Mouse (Mus musculus): ENCODE results near the gene Armc9. TPM values are rescaled to one million over a fixed set of nuclear protein-coding genes. Genes with fewer than 3 reads are reported as not detected.
A peak's percentile ranks its signal among the peaks of the same experiment; 100 is the strongest.

Armc9 gene
- polyA plus RNA-seq, 1 experiment = 0.81 TPM

DNA sequence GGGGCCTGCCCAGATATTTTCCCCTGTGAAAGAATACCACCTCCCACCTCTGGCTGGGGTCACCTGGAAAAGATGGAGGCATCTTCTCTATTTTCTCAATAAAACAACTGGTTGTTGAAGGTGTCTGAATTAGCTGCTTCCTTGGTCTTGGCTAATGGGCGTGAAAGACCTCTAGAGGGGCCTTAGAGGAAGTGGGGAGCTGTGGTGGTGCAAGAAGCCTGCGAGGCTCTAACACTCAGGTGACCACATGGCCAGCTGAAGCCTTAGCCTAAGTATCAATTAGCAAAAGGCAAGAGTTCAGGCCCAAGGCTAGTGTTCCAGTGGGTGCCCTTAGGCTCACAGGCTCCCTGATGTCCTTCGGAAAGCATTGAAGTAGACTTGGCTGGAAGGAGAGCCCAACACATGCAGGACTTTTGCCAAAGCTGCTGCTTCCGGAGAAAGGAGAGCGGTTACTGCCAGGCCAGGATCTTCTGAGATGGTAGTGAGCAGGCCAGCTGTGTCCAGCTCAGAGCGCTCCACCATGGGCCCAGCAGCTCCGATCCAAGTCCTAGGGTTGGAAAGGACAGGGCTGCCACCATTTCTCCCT lies 152.7 kb downstream of the Armc9 start:
- H3K4me1 ChIP-seq (ENCODE audit: control insufficient read depth) = peaks cover 63% of the 10 kb centered on the region
- peaks cover 35% of the 10 kb centered on the region for H3K9me3 ChIP-seq (ENCODE audit: control insufficient read depth, low read length)
- H3K4me3 ChIP-seq (replicated peaks) = no peak overlapping the region
- TF ChIP-seq GATA1 (IDR thresholded peaks at IDR 0.05; ENCODE audit: low read length) (no peak), TAL1 (IDR thresholded peaks at IDR 0.05; ENCODE audit: low read length) (no peak)
- peaks cover 29% of the 10 kb centered on the region for H3K36me3 ChIP-seq (ENCODE audit: control insufficient read depth)
- peaks cover 30% of the 10 kb centered on the region for H3K27me3 ChIP-seq (ENCODE audit: control insufficient read depth)

DNA sequence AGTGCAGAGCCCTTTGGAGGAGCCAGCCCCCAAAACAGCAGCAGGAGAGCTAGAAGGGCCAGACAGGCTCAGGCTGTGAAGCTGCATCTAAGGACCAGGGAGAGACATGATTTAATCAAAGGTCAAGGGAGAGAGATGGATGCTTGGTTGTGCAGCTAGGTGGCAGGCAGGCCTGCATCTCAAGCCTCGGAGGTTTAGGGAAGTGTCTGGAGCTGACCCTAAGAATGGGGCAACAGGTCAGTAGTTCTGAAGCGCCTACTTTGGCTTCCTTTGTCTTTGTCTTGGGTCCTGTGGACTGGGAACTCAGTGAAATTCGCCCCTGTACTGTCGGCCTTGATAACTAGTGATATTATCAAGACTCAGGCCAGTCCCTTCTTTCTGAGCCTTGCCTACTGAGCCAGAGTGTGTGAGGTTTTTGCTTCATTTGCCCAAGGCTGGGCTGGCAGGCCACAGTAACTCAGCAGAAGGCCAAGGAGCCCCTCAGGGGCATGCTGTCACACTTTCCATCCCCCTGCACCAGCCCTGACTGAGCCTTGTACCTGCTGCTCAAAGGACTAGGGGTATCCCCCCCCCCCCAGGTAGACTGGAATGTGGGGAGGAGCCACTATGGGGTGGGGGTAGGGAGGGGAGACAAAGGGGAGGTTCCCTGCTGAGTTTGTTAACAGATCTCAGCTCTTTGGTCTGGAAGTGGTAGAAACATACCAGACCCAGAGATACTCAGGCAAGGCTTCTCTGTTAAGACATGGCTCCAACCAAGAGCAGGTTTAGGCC lies 153.5 kb downstream of the Armc9 start:
- Histone ChIP-seq H3K4me3 (replicated peaks) (no peak overlapping the region), H3K36me3 (ENCODE audit: control insufficient read depth) (peaks cover 29% of the 10 kb centered on the region), H3K27me3 (ENCODE audit: control insufficient read depth) (peaks cover 24% of the 10 kb centered on the region), H3K9me3 (ENCODE audit: control insufficient read depth, low read length) (peaks cover 40% of the 10 kb centered on the region), H3K4me1 (ENCODE audit: control insufficient read depth) (peaks cover 63% of the 10 kb centered on the region)
- TF ChIP-seq GATA1 (IDR thresholded peaks at IDR 0.05; ENCODE audit: low read length) = no peak
- no peak for TF ChIP-seq TAL1 (IDR thresholded peaks at IDR 0.05; ENCODE audit: low read length)

DNA sequence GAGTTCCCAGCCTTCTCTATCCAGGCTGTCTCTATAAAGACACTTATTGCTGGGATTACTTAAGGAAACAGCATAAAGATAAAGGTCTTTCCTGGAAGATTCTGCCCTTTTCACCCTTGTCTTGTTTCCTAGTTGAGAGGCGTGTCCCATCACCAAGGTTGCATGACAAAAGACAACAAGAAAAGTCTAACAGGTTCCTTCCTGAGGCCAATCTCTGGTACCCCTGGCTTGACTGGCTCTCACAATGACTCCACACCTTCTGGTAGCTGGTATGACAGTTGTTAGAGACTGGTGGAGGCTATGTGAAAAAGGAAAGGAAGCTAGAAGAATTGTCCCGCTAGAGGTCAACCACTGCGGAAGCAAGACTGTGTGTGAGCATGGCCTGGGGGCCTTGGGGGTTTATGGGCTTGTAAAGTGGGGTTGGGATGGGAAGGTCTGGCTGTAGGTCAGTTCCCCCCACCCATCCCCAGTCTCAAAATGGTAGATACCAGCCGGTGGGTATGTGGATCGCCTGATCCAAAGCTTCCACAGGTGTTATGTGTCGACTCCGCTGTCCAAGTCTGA lies 154.8 kb downstream of the Armc9 start:
- H3K4me1 ChIP-seq (ENCODE audit: control insufficient read depth) = peaks cover 63% of the 10 kb centered on the region
- peaks cover 32% of the 10 kb centered on the region for H3K36me3 ChIP-seq (ENCODE audit: control insufficient read depth)
- peaks cover 11% of the 10 kb centered on the region for H3K27me3 ChIP-seq (ENCODE audit: control insufficient read depth)
- H3K4me3 ChIP-seq (replicated peaks) = no peak overlapping the region
- TF ChIP-seq TAL1 (IDR thresholded peaks at IDR 0.05; ENCODE audit: low read length) (no peak), GATA1 (IDR thresholded peaks at IDR 0.05; ENCODE audit: low read length) (no peak)
- H3K9me3 ChIP-seq (ENCODE audit: control insufficient read depth, low read length) = peaks cover 45% of the 10 kb centered on the region

DNA sequence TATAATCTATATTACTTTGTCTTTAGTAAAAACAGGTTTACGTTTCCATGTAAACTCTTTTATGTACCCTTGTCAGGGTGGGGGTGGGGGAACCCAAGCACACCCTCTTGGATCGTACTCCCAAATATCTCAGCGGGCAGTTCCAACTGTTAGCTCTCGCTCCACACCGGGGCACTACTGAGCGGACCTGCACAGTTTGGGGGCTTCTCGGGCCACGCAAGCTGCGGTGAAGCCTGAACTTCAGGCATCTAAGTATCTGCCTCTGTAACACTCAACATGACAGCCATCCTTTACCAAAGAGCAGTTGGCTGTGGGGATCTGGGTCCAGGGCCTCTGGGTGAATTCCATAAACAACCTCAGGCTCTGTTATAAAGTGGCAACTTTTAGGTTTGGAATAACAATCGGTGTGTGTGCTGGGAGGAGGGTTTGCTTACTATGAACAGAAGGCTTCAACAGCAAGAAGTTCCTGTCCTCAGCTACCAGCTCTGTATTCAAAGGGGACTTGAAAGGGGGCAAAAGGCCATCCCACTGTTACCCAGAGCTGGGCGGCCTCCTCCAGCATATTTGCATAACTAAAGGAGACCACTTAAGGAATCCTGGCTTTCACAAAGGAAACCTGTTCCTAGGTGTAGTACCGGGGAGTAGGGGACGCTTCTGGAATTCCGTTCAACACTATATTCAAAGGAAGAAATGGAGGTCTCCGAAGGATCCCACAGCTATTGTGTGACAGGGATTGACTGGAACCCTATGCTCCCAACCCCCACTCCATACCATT lies 156.1 kb downstream of the Armc9 start:
- peaks cover 37% of the 10 kb centered on the region for H3K9me3 ChIP-seq (ENCODE audit: control insufficient read depth, low read length)
- H3K4me3 ChIP-seq (replicated peaks) = no peak overlapping the region
- peaks cover 62% of the 10 kb centered on the region for H3K4me1 ChIP-seq (ENCODE audit: control insufficient read depth)
- no peaks in the 10 kb centered on the region for H3K27me3 ChIP-seq (ENCODE audit: control insufficient read depth)
- H3K36me3 ChIP-seq (ENCODE audit: control insufficient read depth) = peaks cover 27% of the 10 kb centered on the region
- TF ChIP-seq GATA1 (IDR thresholded peaks at IDR 0.05; ENCODE audit: low read length) (no peak), TAL1 (IDR thresholded peaks at IDR 0.05; ENCODE audit: low read length) (no peak)

DNA sequence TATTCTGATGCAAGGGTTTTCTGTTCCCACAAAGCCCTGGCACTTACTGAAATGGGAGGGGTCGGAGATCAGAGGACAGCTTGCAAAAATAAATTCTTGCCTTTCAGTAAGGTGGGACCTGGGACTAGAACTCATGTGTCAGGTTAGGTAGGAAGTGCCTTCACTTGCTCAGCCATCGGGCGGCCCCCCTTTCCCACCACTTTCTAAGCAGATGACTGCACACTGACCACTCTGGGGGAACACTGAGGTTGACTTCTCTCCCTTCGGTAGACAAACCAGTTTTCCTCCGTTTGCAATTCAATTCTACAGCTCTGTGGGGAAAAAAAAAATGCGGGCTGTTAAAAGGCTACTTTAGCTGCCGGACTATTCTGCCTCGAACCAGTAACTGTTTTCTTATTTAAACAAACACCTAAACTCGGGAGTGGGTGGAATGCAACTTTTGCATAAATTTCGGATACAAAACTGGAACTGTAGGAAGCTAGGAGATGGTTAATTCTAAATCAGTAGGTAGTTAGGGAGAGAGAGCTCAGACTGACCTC lies 157.0 kb downstream of the Armc9 start:
- peaks cover 34% of the 10 kb centered on the region for H3K9me3 ChIP-seq (ENCODE audit: control insufficient read depth, low read length)
- no peaks in the 10 kb centered on the region for H3K27me3 ChIP-seq (ENCODE audit: control insufficient read depth)
- TF ChIP-seq TAL1 (IDR thresholded peaks at IDR 0.05; ENCODE audit: low read length) = no peak
- no peak for TF ChIP-seq GATA1 (IDR thresholded peaks at IDR 0.05; ENCODE audit: low read length)
- no peak overlapping the region for H3K4me3 ChIP-seq (replicated peaks)
- H3K4me1 ChIP-seq (ENCODE audit: control insufficient read depth) = peaks cover 59% of the 10 kb centered on the region
- H3K36me3 ChIP-seq (ENCODE audit: control insufficient read depth) = peaks cover 21% of the 10 kb centered on the region

DNA sequence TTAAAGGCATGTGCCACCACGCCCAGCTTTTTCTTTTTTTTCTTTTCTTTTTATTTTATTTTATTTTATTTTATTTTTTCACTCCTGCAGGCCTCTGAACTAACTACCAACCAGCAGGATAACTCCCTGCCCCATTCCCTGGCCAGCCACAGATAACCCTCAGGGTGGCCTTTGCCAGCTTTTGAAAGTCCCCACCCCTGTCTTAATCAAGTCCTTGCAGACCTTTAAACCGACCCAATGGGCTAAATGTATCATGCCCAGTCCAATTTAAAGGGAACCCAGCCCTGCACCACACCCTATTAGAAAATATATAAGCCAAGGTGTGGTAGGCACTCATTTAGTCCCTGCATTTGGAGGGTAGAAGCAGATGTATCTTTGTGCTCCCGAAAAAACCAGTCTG lies 157.7 kb downstream of the Armc9 start:
- H3K27me3 ChIP-seq (ENCODE audit: control insufficient read depth) = no peaks in the 10 kb centered on the region
- peaks cover 34% of the 10 kb centered on the region for H3K9me3 ChIP-seq (ENCODE audit: control insufficient read depth, low read length)
- no peak overlapping the region for H3K4me3 ChIP-seq (replicated peaks)
- no peak for TF ChIP-seq GATA1 (IDR thresholded peaks at IDR 0.05; ENCODE audit: low read length)
- 0 out of 3 replicates have a peak, but pooled peaks have one; percentile 32 for TF ChIP-seq TAL1 (IDR thresholded peaks at IDR 0.05; ENCODE audit: low read length)
- H3K4me1 ChIP-seq (ENCODE audit: control insufficient read depth) = peaks cover 66% of the 10 kb centered on the region
- peaks cover 21% of the 10 kb centered on the region for H3K36me3 ChIP-seq (ENCODE audit: control insufficient read depth)

DNA sequence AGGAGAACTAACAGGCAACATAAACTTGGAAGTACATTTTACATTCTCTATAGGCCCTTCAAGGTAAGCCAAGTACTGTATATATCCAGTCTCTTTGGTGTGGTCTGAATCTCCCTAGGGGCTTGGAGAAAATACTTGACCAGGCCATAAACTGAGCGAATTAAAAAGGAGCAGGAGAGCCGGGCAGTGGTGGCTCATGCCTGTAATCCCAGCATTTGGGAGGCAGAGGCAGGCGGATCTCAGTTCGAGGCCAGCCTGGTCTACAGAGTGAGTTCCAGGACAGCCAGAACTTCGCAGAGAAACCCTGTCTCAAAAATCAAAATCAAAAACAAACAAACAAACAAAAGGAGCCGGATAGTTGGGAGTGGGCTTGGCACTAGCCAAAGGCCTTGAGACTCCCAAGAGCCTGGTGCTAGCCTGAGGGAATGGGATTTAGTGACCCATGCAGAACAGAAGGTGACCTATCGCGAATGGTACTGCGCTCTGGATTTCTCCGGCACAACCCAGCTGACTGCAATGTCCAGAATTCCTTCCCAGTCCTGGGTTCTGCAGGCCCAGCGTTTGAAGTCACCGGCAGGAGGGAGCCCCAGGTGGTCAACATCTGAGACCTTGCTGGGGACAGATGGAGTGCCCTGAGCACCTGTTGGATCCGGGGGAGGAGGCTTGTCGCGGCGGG lies 158.7 kb downstream of the Armc9 start:
- peaks cover 59% of the 10 kb centered on the region for H3K4me1 ChIP-seq (ENCODE audit: control insufficient read depth)
- H3K4me3 ChIP-seq (replicated peaks) = no peak overlapping the region
- TF ChIP-seq TAL1 (IDR thresholded peaks at IDR 0.05; ENCODE audit: low read length) (no peak), GATA1 (IDR thresholded peaks at IDR 0.05; ENCODE audit: low read length) (no peak)
- peaks cover 21% of the 10 kb centered on the region for H3K36me3 ChIP-seq (ENCODE audit: control insufficient read depth)
- H3K9me3 ChIP-seq (ENCODE audit: control insufficient read depth, low read length) = peaks cover 34% of the 10 kb centered on the region
- no peaks in the 10 kb centered on the region for H3K27me3 ChIP-seq (ENCODE audit: control insufficient read depth)

DNA sequence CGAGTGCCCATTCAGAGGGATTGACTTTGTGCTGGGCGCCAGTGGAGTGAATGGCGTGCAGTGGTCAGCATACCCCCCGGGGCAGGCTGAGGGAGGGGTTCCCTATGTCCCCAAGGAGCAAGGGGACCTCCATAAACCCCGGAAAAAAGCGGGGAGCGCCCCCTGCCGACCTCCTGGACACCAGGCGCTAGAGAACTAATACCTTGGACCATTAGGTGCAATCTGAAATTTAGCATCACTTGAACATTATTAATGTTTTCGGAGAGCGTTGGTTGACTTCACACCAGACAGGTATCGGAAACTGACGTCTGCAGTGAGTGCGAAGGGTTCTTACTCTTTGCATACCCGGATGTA lies 159.2 kb downstream of the Armc9 start:
- Histone ChIP-seq H3K9me3 (ENCODE audit: control insufficient read depth, low read length) (peaks cover 34% of the 10 kb centered on the region), H3K4me3 (replicated peaks) (no peak overlapping the region), H3K36me3 (ENCODE audit: control insufficient read depth) (peaks cover 21% of the 10 kb centered on the region), H3K4me1 (ENCODE audit: control insufficient read depth) (peaks cover 57% of the 10 kb centered on the region), H3K27me3 (ENCODE audit: control insufficient read depth) (no peaks in the 10 kb centered on the region)
- TF ChIP-seq TAL1 (IDR thresholded peaks at IDR 0.05; ENCODE audit: low read length) = no peak
- no peak for TF ChIP-seq GATA1 (IDR thresholded peaks at IDR 0.05; ENCODE audit: low read length)
